Mouse (Mus musculus) heart, adult 2 months (tissue): ENCODE results near the gene Olfr649.

Experiments used
- CTCF ChIP-seq: fragments of 200-600 bp; IDR thresholded peaks from 2 replicates; pipeline ENCODE4 v1.8.1; 2022; ENCODE audit warnings: antibody characterized with exemption, mild to moderate bottlenecking, moderate library complexity
- EP300 ChIP-seq: fragments of 200-500 bp; IDR thresholded peaks from 2 replicates; pipeline ENCODE4 v1.6.1; 2011; ENCODE audit warnings: low read depth, low read length, control low read depth; ENCODE audit not compliant: insufficient read depth

- TF ChIP-seq CTCF (no peak), EP300 (no peak)
Observed at GRCm38 (mm10) chr7:104175085-104175484, 20.7 kb downstream of the Olfr649 start.
